Mouse (Mus musculus) mesoderm, embryonic 11.5 days (tissue): ENCODE measurements at regions not wholly inside any gene's neighbourhood (a gene's known extent, or its start where the extent isn't known, plus 50 kb on each side); places are given as distances from the start of the nearest gene placed in this dataset.

ENCODE experiments used
- DNase-seq: peaks from one replicate; pipeline ENCODE4 v3.0.0-alpha.2; 2012; ENCODE audit warnings: low read depth, low spot score

DNA sequence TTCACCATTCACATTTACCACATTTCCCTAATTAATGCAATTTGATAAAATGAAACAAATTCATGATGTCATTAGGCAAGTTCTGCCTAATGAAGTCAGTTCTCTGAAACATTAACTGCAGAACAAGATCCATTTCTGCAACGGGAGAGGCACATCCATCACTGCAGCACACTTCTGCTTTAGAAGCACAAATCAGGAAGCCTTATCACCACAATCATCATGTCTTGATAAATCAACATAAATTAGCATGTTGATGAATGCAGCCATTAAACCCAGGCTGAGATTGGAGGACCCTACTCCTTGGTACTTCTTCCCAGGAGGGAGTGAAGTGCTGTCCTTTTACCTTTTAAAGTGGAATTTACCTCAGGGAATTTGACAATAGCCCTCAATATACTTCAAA lies 1195.4 kb downstream of the Defb40 start:
- DNase-seq = no peak

DNA sequence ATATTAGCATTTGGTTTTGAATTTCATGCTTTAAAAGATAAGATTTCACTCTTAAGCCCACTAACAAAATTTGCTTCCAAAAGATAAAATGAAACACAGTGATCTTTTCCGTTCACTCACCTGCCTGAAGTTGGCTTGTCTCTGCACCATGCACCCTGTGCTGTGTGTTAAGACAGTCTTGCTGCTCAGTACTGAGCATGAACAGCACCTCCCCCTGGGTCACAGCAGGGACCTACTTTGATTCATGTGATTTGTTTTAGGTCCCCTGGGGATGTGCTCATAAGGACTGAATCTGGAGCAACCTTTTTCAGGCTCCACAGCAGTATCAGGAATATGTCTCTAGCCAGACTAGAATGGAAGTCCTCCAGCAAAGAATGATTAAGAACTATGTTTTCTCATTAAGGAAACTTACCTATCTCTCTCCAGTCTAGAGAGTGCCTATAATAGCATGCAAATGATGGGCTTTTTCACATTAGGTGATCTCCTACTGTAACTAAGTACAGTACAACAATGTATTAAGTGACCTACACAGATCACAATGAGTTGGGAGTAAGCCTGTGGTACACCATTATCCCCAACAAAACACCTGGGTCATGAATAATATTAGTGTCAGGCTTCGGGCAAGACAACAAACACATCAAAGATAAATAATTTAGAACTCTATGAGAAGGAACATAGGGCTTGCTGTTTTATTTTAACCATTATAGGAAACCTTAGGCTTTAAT lies 1196.3 kb downstream of the Defb40 start:
- no peak for DNase-seq

DNA sequence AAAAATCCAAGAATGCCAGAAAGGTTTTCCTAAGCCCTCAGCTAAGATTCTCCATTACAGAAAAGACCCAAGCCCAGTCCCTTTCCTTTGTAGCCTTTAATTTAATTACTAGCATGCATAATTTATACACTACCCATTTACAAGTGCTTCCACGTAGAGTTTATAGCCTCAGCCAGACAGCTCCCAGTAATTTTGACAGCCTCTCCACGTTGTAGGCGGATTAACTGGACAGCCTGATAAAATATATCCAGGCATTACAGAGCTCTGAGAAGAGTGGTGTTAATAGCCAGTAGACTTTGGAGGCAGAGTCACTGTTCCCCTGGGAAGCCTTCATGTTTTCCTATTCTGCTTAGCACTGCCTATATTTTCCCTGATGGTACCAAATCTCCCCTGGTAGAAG lies 1202.6 kb downstream of the Defb40 start:
- DNase-seq = peak; percentile 28

DNA sequence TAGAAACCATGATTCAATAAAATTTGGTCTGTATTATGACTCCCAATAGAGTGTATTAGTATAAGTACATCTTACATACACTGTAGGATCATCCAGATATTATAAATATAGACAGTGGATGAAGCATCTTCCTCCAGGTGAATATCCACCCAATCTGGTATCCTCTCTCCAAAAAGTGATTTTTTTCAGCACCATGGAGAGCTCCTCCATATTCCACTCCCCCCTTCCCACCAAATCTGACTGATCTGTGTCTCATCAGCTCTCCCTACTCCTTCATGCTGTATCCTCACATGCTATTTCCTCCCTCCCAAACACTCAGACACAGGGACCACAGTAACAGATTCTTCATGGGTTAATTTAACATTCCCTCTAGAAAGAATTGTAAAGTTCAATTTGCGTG lies 1204.7 kb downstream of the Defb40 start:
- peak; percentile 70 for DNase-seq

DNA sequence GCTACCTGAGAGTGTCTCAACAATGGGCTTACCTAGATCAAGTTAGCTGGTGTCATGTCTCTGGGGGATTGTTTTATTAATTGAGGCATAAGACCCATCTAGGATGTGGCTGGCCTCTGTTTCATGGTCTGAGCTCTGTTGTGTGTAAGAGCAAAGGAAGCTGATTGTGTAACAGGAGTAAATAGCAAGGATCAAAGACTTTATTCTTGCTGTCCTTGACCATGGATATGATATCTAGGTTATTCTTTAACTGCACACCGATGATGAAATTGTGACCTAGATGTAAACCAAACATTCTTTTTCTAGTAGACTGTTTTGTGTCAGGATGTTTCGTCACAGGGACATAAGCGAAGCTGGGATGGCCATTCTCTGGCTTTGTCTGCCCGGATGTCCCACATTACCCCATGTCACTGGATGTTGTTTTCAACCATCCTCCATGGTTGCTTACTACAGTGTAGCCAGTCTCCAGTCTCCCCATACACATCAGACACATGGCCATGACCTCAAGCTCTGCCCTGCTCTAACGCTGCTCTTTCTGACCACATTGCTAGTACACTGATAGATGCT lies 1210.5 kb downstream of the Defb40 start:
- DNase-seq = no peak

DNA sequence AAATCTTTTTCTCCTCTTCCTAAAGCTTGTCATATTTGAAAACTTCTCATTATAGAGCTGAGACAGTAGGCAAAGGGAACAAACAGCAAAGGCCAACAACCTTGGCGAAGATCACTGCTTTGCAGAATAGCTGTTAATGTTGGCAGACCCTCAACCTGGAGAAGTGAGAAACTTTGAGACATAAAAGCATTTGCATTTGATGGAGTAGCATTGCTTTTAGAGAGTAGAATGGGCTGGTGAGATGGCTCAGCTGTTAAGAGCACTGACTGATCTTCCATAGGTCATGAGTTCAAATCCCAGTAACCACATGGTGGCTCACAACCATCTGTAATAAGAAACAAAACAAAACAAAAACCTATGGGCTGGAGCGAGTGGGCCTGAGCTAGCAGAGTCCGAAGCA lies 1253.4 kb downstream of the Defb40 start:
- DNase-seq = no peak

DNA sequence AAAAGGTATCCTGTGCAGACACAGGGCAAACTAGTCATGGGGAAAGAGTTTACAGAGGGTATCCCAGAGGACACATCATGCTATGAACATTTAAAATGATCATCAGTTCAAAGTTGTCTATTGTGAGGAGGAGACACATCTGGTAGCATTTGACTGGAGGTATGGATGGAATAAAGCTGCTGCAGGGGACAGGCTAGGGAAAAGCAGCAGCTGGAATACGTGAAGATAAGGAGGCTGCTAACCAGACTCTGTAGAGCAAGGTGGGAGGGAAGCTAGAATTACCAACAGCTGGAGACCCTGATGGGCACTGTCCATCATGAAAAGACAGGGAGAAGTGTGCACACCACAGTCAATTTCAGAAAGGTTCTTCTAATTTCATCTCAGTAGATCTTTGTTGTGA lies 1268.9 kb downstream of the Defb40 start:
- no peak for DNase-seq

DNA sequence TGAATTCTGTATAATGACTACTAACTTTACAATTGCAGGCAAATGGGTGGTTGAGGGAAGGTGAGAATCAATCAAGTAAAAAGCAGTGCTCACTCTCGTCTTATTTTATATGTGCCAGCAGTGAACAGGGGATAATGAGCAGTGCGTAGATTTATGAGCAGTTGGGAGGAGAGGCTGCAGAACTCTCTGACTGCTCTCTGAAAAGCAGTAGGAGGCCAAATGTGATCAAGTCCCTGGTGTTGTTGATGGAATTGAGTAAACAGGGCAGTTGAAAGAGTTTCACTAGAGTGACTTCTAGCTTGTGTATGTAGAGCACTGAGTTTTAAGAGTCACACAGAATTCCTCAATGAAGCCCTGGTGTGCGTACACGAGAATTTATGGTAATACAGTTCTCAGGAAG lies 1269.6 kb downstream of the Defb40 start:
- DNase-seq = no peak

DNA sequence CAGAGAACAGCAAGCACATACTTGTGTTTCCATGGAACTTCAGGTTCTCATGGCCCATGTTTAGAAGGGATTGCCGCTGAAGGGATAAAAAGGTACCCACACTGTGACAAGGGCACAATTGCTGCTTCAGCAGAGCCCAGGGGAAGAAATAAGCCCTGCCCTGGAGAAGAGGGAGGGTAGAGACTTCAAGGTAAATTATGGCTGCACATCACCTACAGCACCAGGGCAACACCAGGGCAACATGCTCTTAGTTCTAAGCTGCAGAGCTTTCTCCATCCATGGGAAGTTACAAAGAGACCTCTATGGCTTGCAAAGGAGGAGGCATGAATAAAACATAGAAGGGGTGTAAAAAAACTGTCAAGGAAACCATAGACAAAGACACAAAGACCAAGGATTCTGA lies 1273.8 kb downstream of the Defb40 start:
- DNase-seq = peak; percentile 12

DNA sequence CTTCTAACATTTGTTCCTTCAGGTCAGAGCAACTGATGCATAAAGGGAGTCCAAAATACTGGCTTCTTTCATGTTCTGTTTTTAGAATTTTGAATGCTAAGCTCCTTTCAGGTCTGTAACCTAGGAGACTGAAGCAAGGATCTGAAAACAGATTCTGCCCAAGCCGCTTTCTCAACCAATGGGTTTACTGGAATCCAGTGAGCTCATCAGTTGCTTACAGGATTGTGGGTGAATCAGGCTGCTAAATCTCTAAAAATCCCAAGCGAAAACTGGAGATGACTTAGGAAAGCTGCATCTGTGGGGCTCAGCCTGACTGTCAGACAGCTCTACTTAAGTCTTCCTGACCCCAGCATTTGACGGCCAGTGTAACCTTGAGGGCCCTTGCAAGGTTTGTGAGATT lies 1277.7 kb downstream of the Defb40 start:
- DNase-seq = no peak

DNA sequence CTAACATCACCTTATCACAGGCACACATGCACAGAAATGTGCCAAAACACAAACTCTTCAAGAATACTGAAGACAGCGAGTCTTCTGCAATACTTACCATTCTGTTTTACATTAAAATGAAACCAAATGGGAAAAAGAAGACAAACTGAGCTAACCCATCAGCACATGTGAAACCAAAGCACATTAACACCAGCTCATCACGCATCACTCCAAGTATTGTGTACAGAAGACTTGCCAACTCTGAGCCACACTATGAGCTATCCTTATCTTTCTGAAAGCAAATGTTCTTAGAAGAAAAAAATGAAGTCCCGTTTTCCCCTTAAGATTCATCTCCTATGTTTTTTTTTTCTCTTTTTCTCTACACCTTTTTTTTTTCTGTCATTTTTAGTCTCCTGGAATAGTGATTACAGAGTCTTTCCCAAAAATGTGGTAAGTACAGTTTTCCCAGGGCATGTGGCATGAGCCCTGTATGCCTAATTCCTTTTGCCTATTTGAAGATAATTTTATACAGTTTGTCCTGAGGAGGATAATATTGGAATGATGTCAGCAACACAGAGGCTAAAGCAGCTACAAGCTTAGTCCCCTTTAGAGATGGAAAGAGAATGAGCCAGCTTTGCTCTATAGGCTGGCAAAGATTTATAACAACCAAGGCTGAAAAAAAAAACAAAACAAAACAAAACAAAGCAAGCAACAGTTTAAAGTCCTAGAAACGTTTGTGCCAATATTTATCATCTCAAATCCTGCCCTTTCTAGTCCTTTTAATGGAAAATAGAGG lies 1287.8 kb downstream of the Defb40 start:
- no peak for DNase-seq

DNA sequence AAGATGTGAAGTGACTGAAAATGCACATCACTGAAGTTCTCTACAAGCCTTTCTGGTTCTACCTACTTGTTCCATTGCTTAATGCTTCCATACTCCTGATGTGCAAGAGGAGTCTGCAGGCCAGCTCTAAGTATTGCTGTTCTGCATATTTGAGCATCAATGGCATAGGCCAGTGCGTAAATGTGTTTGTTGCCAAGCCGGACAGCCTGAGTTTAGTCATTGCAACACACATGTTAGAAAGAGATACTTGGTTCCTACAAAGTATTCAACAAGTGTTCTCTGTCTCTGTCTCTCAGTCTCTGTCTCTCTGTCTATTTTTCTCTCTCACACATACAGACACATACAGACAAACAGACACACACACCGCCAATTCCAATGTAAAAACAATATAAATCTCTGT lies 1288.4 kb downstream of the Defb40 start:
- DNase-seq = no peak

DNA sequence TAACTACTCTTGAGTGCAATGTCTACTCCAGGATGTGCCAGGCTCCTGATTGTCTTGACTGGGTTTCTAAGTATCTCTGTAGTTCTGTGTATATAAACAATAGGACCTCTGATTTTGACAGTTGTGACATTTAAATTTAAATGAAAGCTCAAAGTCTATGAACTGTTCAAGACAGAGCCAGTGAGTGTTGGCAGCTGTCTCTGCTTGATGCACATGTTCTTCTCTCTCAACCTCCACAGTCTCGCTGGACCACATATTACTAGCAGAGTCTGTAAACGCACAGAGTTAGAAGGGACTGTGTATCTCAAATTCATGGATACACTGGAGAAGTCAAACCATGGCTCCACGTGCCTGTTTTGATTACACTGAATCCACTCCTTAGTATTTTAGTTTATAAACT lies 1291.0 kb downstream of the Defb40 start:
- no peak for DNase-seq

DNA sequence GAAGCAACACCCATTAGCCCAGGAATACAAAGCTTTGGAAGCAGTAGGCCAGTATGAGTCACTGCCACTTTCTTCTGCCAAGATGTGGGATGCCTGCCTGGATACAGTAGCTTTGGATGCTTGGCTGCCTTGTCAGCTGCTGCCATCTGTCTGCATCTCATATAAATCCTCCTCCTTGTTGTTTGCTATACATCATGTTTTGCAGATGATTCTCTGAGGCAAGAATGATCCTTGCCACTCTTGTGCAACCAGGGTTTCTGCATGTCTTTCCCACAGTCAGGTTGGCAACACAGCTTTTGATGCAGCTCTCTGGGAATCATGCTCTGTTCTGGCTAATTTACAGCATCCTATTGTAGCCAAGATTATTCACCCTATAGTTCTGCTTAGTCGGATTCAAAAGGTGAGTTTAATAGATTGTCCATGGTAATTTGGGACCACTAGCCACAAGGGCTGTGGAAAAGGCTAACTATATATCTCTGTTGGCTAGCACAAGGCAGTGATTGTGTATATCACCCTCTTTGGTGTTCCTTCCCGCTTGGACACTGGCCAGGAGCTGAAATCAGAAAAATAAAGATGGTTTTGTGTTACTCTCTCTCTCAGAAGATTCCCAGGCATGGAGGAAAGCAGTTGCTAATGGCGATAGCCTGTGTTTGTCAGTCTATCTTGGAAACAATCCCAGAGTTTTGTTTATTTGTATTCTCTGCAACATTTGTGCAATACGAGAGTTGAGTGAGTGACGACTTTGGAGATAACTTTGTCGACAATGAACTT lies 1313.5 kb downstream of the Defb40 start:
- DNase-seq = peak; percentile 31

DNA sequence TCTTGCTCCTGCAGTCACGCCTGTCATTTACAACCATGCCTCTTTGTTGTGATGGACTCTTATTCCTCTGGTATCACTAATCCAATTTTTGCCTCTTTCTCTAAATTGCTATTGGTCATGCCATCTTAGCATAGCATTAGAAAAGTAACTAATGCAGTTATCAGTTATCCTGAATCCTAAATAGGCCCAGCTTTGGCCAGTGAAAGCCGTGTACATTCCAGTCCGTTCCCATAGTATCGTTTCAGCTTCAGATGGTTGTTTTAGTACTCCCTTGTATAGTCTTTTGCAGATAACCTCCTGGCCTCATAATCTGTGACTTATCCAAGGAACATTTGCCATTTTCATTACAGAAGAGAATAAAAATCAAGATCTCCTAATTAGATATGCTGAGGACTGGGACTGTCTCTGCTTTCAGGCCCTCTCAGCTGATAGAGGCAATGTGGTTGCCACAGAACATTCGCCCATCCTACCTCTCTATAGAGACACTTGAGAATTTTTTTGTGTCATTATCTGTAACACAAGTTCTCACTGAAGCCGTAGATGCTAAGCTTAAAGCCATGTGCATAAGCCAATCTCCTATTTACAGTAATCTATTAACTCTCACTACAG lies 1318.2 kb downstream of the Defb40 start:
- DNase-seq = no peak

DNA sequence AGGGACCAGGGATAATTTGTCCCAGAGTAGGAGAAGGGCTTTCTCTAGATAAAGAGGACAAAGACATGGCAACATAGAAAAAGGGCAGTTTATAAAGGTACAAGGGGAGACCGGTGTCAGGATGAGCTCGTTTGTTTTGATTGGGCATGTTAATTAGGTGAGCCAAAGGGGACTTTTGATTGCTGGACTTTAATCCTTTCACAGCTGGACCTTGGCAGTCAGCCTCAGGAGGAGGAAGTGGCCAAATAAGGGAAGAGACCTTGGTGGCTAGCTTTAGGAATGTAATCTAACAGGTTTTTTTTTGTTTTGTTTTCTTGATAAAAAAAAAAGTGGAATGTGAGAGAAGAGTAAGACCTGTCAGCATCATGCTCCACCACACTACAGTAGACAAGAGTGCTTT lies 1324.3 kb downstream of the Defb40 start:
- DNase-seq = no peak

DNA sequence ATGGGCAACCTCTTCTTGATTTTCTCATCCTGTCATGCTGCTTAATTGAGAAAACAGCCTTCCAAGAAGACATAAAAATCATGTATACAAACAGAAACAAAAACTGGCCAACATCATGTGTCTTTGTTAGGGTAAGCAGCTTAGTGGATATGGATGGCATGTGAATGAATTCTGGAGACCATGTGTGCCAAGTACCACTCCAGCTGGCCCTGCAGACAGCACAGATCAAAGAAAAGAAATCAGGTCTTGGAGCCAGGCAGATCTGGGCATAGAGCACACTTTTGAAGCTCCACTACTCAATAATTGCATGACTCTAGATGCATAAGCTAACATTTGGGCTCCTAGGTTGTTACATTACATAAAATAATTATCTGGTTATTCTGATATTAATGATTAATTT lies 1330.5 kb downstream of the Defb40 start:
- no peak for DNase-seq

DNA sequence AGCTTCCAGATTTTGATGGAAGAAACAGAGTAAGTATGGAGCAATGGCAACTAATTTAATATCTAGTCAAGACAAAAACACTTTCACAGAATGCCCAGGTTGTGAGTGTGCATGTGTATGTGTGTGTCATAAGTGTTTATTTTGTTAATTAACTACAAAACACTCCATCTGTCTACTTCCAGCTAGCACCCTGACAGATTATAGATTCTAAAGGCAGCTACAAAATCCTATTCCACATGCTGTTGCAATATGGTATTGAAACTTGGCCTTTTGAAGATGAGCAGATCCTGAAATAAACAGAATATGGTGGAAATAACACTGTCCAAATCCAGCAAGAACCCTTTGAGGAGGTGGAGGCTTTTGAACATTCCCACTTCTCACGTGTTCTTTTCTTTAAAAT lies 1356.9 kb downstream of the Defb40 start:
- DNase-seq = no peak

DNA sequence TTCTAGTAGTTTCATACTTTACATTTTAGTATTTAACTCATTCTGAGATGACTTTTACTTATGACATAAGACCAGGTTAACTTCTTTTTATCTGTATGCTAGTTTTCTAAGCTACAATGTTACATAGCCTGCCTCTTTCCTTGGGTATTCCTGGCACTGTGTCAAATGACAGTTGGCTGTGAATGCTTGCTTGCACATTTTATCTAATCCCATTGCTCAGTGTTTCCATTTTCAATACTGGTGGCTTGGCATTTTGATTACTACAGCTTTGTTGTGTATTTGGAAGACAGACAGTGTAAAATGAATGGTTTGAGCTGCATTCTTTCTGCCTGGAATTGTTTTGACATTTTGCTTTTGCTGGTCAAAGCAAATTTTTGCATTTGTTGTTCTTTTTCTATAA lies 1359.2 kb downstream of the Defb40 start:
- DNase-seq = no peak

DNA sequence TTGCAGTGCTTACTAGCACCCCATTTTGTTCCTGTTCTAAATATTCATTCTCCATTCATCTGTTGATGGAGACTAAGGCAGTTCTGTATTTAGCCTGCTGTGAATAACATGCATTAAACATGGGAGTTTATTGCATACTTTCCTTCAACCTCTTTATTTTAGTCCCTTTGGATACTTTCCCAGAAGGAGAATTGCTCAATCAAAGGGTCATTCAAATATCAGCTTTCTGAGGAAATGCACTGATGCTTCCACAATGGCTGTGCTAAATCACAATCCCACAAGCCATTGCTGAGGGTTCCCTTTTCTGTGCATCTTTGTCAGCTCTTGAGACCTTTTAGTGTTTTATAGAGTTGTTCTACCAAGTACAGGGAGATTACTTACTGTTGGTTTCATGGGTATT lies 1359.9 kb downstream of the Defb40 start:
- no peak for DNase-seq

DNA sequence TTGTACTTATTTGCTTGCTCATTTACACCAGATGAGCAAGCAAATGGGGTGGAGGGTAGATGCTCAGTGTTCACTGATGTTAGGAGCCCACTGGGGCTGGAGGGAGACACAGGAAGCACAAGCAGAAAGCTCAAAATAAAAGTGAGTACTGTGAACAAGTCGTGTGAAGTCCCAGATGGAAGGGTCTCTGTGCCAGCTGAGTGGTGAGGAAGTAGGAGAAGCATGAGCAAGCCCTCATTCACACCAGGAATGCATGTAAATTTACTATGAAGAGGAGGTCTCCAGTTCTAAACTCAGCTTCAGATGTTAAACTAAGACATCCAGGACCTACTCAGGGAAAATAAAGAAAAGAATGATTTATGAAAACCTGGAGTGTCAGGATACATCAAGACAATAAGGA lies 1375.2 kb downstream of the Defb40 start:
- no peak for DNase-seq

DNA sequence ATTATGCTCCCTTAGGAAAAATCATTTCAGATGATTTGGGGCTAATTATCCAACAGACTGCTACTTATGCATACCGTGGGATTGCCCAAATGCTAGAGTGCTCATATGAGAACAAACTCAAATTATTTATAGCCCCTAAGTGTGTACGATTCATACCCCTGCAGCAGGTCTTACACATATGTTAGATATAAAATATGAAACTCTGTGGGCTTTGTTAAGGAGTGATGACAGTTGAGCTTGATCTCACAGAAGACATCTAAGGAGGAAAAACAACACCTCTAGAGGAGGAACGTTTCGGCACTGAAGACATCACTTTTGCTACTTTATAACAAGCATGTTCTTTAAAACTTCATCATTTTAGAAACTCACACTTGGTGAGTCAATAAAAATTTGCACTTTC lies 1379.3 kb downstream of the Defb40 start:
- DNase-seq = no peak
